10 mouse cellular contexts compared by ENCODE assay signal in the genomic region with DNA sequence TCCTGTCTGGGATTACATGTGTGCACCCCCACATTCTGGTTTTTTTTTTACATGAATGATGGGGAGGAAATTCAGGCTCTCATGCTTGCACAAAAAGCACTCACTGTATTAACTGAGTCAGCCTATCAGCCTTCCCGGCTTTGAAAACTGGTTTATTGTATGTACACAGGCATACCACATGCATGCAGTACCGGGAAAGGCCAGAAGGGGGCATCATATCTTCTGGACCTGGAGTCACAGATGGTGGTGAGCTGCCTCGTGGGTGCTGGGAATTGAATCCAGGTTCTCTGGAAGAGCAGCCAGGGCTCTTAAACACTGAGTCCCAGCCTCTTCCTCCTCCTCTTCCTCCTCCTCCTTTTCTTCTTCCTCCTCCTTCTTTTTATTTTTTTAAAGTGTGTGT. TPM values are rescaled to one million over a fixed set of nuclear protein-coding genes. Genes with fewer than 3 reads are reported as not detected.
A peak's percentile ranks its signal among the peaks of the same experiment; 100 is the strongest.
DNase-seq lines count a peak whose midpoint lies in the region; ATAC-seq and TF ChIP-seq lines count a peak whose summit lies in the region.
"Had no signal": no experiment of that assay in that cellular context is flagged by ENCODE, and none has a peak within 500 bp of the region (broad histone marks: within the 10 kb centered on the region; RNA-seq: fewer than 3 reads in every experiment).

No protein-coding gene starts in this region.

- no peak for DNase-seq in kidney, adult 2 months
- DNase-seq in thymus, postnatal 14 days = peak; percentile 36
- DNase-seq in thymus, postnatal 0 days (ENCODE audit: low spot score) = no peak
- no peak for DNase-seq in liver, adult 2 months (ENCODE audit: extremely low read depth, low read depth, low spot score)
- no peak for DNase-seq in right cerebral cortex, postnatal 25 days
- DNase-seq: lung, postnatal 14 days had no signal

- H3K4me3 ChIP-seq in kidney, adult 2 months (ENCODE audit: insufficient read depth, low read depth, low read length) = no peak overlapping the region
- no peak overlapping the region for H3K4me3 ChIP-seq in kidney, embryonic 14.5 days (ENCODE audit: low read length)
- no peak overlapping the region for H3K4me3 ChIP-seq in liver, adult 2 months (ENCODE audit: insufficient read depth, low read depth, low read length)
- no peak overlapping the region for H3K4me3 ChIP-seq in intestine, embryonic 16.5 days (ENCODE audit: low read length)
- no peak overlapping the region for H3K4me3 ChIP-seq in neural tube, embryonic 15.5 days (replicated peaks)
- H3K4me3 ChIP-seq: forebrain, embryonic 12.5 days had no signal

- H3K4me1 ChIP-seq in kidney, adult 2 months (ENCODE audit: control insufficient read depth, insufficient read depth, low read length) = no peaks in the 10 kb centered on the region
- no peaks in the 10 kb centered on the region for H3K4me1 ChIP-seq in kidney, embryonic 14.5 days (ENCODE audit: control insufficient read depth, insufficient read depth, low read length)
- peaks cover 7% of the 10 kb centered on the region; the same call in 1 of the 2 replicates for H3K4me1 ChIP-seq in liver, adult 2 months (ENCODE audit: control insufficient read depth, insufficient read depth, low read length)
- no peaks in the 10 kb centered on the region for H3K4me1 ChIP-seq in intestine, embryonic 16.5 days (ENCODE audit: control insufficient read depth, insufficient read depth, low read length)
- H3K4me1 ChIP-seq in neural tube, embryonic 15.5 days = 0 out of 2 replicates have a peak, but pooled peaks cover 7% of the 10 kb centered on the region

- no peaks in the 10 kb centered on the region for H3K27me3 ChIP-seq in kidney, adult 2 months (replicated peaks; ENCODE audit: control insufficient read depth, insufficient read depth, low read length)
- H3K27me3 ChIP-seq in kidney, embryonic 14.5 days (ENCODE audit: control insufficient read depth, insufficient read depth, low read length) = no peaks in the 10 kb centered on the region
- H3K27me3 ChIP-seq in liver, adult 2 months (ENCODE audit: control insufficient read depth, insufficient read depth, low read length) = no peaks in the 10 kb centered on the region; the same call in 1 of the 2 replicates
- no peaks in the 10 kb centered on the region for H3K27me3 ChIP-seq in intestine, embryonic 16.5 days (replicated peaks; ENCODE audit: control insufficient read depth, insufficient read depth, low read length)
- H3K27me3 ChIP-seq in neural tube, embryonic 15.5 days (replicated peaks) = no peaks in the 10 kb centered on the region
- H3K27me3 ChIP-seq: forebrain, embryonic 12.5 days had no signal

- peak; percentile 37 for TF ChIP-seq CTCF in kidney, adult 2 months (conservative IDR thresholded peaks at IDR 0.05; ENCODE audit: insufficient read depth, insufficient read length, low read depth, low read length)
- TF ChIP-seq CTCF in liver, adult 2 months (IDR thresholded peaks at IDR 0.05; ENCODE audit: low read depth, low read length) = peak; percentile 51

- no peak for TF ChIP-seq POLR2A in kidney, adult 2 months (IDR thresholded peaks at IDR 0.05; ENCODE audit: low read depth, low read length)
- TF ChIP-seq POLR2A in liver, adult 2 months (IDR thresholded peaks at IDR 0.05; ENCODE audit: extremely low read depth, insufficient read depth, low read length) = no peak

- no peak overlapping the region for H3K27ac ChIP-seq in kidney, adult 2 months (ENCODE audit: insufficient read depth, low read depth, low read length)
- no peak overlapping the region for H3K27ac ChIP-seq in kidney, embryonic 14.5 days (ENCODE audit: low read depth, low read length)
- H3K27ac ChIP-seq in liver, adult 2 months (replicated peaks; ENCODE audit: insufficient read depth, low read depth, low read length) = no peak overlapping the region
- no peak overlapping the region for H3K27ac ChIP-seq in intestine, embryonic 16.5 days (ENCODE audit: low read length)
- no peak overlapping the region for H3K27ac ChIP-seq in neural tube, embryonic 15.5 days (replicated peaks)
- H3K27ac ChIP-seq: forebrain, embryonic 12.5 days had no signal

- no peak for ATAC-seq in kidney, embryonic 14.5 days (ENCODE audit: low FRiP score, low TSS enrichment)
- ATAC-seq in intestine, embryonic 16.5 days = no peak
- no peak for ATAC-seq in neural tube, embryonic 15.5 days (ENCODE audit: low FRiP score)

- H3K79me2 ChIP-seq in liver, adult 2 months (ENCODE audit: control insufficient read depth, insufficient read depth, low read length) = no peaks in the 10 kb centered on the region

- no peak overlapping the region for H3K9ac ChIP-seq in kidney, embryonic 14.5 days (ENCODE audit: low read depth, low read length)
- no peak overlapping the region for H3K9ac ChIP-seq in liver, adult 2 months (ENCODE audit: low read depth, low read length)
- no peak overlapping the region for H3K9ac ChIP-seq in intestine, embryonic 16.5 days (ENCODE audit: low read depth, low read length)
- no peak overlapping the region for H3K9ac ChIP-seq in neural tube, embryonic 15.5 days (replicated peaks)
- H3K9ac ChIP-seq: forebrain, embryonic 12.5 days had no signal

- 85% methylated on average over 3 of the region's 3 CpGs for WGBS in kidney, adult 2 months
- WGBS in kidney, embryonic 14.5 days = 68% methylated on average over 3 of the region's 3 CpGs
- 77% methylated on average over 3 of the region's 3 CpGs for WGBS in liver, adult 2 months
- WGBS in intestine, embryonic 16.5 days = 61% methylated on average over 3 of the region's 3 CpGs
- WGBS in neural tube, embryonic 15.5 days = 70% methylated on average over 3 of the region's 3 CpGs

- H3K4me2 ChIP-seq in kidney, embryonic 14.5 days (replicated peaks; ENCODE audit: low read depth, low read length) = no peak overlapping the region
- H3K4me2 ChIP-seq in intestine, embryonic 16.5 days (ENCODE audit: low read depth, low read length) = no peak overlapping the region
- H3K4me2 ChIP-seq in neural tube, embryonic 15.5 days = no peak overlapping the region
- H3K4me2 ChIP-seq: forebrain, embryonic 12.5 days had no signal

- H3K9me3 ChIP-seq in kidney, embryonic 14.5 days (ENCODE audit: control insufficient read depth, low read length) = no peaks in the 10 kb centered on the region
- H3K9me3 ChIP-seq in intestine, embryonic 16.5 days (ENCODE audit: control insufficient read depth, low read length) = no peaks in the 10 kb centered on the region
- no peaks in the 10 kb centered on the region for H3K9me3 ChIP-seq in neural tube, embryonic 15.5 days (replicated peaks)
- H3K9me3 ChIP-seq: forebrain, embryonic 12.5 days had no signal

- no peaks in the 10 kb centered on the region for H3K36me3 ChIP-seq in kidney, adult 2 months (ENCODE audit: control insufficient read depth, insufficient read depth, low read length)
- H3K36me3 ChIP-seq in kidney, embryonic 14.5 days (ENCODE audit: control insufficient read depth, insufficient read depth, low read length) = no peaks in the 10 kb centered on the region
- no peaks in the 10 kb centered on the region for H3K36me3 ChIP-seq in liver, adult 2 months (ENCODE audit: control insufficient read depth, insufficient read depth, low read length)
- H3K36me3 ChIP-seq in intestine, embryonic 16.5 days (ENCODE audit: control insufficient read depth, insufficient read depth, low read length) = no peaks in the 10 kb centered on the region
- H3K36me3 ChIP-seq in neural tube, embryonic 15.5 days = no peaks in the 10 kb centered on the region
- H3K36me3 ChIP-seq: forebrain, embryonic 12.5 days had no signal

RNA-seq across cellular contexts. Expression of gene Syf2, which starts 53.9 kb away (rescaled TPM):
- polyA plus RNA-seq in kidney, adult 2 months (2012; rRNA removed) = 25.5 and 34.3 TPM in 2 replicates
- 77.3 and 90.1 TPM in 2 replicates for polyA plus RNA-seq in kidney, embryonic 14.5 days (2014; fragmentation: Nextera tagmentation; extraction: Ambion mirVana)
- 171 and 176 TPM in 2 replicates for polyA plus RNA-seq in thymus, postnatal 0 days (2015; fragmentation: Nextera tagmentation; extraction: Ambion mirVana)
- 34.4 and 48.0 TPM in 2 replicates for total RNA-seq in liver, adult 2 months (2014; rRNA removed)
- 11.8 and 12.2 TPM in 2 replicates for polyA plus RNA-seq in liver, adult 2 months (2012; rRNA removed)
- polyA plus RNA-seq in intestine, embryonic 16.5 days (2015; fragmentation: Nextera tagmentation; extraction: Ambion mirVana) = 62.6 and 65.0 TPM in 2 replicates
- polyA plus RNA-seq in neural tube, embryonic 15.5 days (2015; fragmentation: Nextera tagmentation; extraction: Ambion mirVana) = 55.7 and 62.0 TPM in 2 replicates
